Mouse (Mus musculus) cortical plate, adult 2 months (tissue): ENCODE results near the gene Pmis2.

Experiments used
- CTCF ChIP-seq: fragments of 200-500 bp; IDR thresholded peaks from 2 replicates; pipeline ENCODE4 v1.5.1; 2011; ENCODE audit warnings: mild to moderate bottlenecking, control low read depth, low read length; ENCODE audit not compliant: insufficient read depth; ENCODE audit errors: extremely low read depth
- POLR2A ChIP-seq: fragments of 200-500 bp; IDR thresholded peaks from 2 replicates; pipeline ENCODE4 v1.6.1; 2011; ENCODE audit warnings: mild to moderate bottlenecking, low read length, control low read depth; ENCODE audit not compliant: insufficient read depth; ENCODE audit errors: extremely low read depth

DNA sequence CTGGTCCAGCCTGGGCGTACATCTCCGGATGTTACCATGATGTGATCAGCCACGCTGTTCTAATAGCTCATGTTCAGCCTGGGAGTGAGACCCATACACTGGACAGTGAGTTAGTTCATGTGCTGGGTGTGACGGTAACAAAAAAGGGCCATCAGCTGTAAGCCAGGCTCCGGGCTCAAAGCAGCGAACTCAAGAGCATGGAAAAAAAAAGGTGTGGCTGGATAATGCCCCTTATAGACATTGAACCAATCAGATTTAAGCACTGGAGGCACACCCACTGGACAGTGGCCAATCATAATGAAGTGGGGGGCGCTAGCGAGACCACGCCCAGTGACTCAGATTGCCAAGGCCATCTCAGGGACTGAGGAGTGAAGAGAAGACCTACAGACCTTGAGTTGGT lies 27.2 kb upstream of the Pmis2 start, which contains the start of gene 2200002J24Rik:
- TF ChIP-seq POLR2A (no peak), CTCF (no peak)
